Mouse (Mus musculus): ENCODE results near the gene Prkaa2. TPM values are rescaled to one million over a fixed set of nuclear protein-coding genes. Genes with fewer than 3 reads are reported as not detected.
A peak's percentile ranks its signal among the peaks of the same experiment; 100 is the strongest.

The Prkaa2 gene
- polyA plus RNA-seq, 1 experiment from 2014 or later = 0.39 TPM

- no peak overlapping the region for H3K4me3 ChIP-seq
Observed at GRCm38 (mm10) chr4:105101337-105101688, 8.4 kb downstream of the Prkaa2 start.

DNA sequence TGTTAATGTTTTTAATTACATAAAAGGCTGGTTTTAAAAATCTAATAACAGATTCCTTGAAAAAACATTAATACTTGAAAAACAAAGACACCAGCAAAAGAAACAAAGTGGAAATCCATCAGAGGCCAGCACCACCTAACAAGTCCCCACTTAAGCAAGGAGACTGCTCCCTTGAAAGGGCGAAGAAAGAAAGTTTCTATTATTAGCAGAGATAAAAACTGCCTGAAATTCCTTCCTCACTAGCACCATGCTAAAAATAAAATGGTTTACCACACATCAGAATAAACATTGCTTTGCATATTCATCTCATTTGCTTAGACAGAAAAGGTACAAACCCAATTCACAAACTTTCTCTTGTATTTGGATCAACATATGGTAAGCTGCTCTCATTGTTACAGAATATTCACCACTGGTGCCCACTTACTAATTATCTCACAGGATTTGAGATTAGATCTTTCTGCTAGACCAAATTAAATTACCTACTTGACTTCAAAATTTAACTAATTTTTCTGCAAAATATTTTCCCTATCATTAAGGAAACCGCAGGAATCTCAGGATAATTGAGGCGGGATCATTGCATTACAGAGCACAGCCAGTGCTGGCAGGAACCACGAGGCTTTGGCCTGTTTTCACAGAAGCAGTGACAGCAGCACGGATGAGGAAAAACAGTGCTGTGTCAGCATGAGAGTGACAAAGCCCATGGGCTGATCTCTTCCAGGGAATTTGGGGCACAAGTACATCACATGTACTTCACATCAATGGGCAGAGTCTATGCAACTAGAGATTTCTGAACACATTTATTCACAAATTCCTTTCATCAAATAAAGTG lies 9.0 kb downstream of the Prkaa2 start:
- Histone ChIP-seq H3K9me3 (replicated peaks) (no peaks in the 10 kb centered on the region), H3K4me1 (no peaks in the 10 kb centered on the region), H3K27ac (no peak overlapping the region), H3K4me3 (no peak overlapping the region), H3K36me3 (no peaks in the 10 kb centered on the region), H3K27me3 (ENCODE audit: low read depth, poor library complexity, severe bottlenecking) (no peaks in the 10 kb centered on the region)
- 57% methylated on average over 5 of the region's 5 CpGs for WGBS
- no peak for DNase-seq (ENCODE audit: low spot score)

More at GRCm38 (mm10) chr4:105101337-105101688, 8.4 kb downstream of the Prkaa2 start:
- H3K36me3 ChIP-seq = no peaks in the 10 kb centered on the region
- 88% methylated on average over 4 of the region's 4 CpGs for WGBS
- no peak overlapping the region for H3K27ac ChIP-seq
- DNase-seq (ENCODE audit: low spot score) = no peak
- no peaks in the 10 kb centered on the region for H3K27me3 ChIP-seq (ENCODE audit: low read depth, poor library complexity, severe bottlenecking)
- H3K9me3 ChIP-seq (replicated peaks) = no peaks in the 10 kb centered on the region
- H3K4me1 ChIP-seq = no peaks in the 10 kb centered on the region

DNA sequence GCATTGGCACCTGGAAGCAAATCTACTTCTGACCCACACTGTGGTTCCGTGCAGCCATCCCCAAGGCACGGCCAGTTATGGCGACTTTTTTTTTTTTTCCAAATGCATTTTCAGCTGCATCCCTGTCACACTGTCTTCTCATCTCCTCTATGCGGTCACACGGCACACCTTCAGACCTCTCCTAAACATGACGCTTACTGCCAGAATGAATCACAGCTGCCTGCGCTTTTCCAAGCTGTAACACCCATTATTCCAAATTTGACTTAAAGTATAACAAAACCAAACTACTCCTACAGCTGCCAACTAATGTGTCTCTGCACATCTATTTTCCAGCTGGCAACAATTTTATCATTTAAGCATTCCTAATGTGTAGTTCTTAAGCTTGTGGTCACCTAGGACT lies 11.0 kb downstream of the Prkaa2 start:
- Histone ChIP-seq H3K4me3 (no peak overlapping the region), H3K4me1 (no peaks in the 10 kb centered on the region), H3K27ac (no peak overlapping the region), H3K36me3 (no peaks in the 10 kb centered on the region), H3K9me3 (replicated peaks) (no peaks in the 10 kb centered on the region), H3K27me3 (ENCODE audit: low read depth, poor library complexity, severe bottlenecking) (no peaks in the 10 kb centered on the region)
- 94% methylated on average over 7 of the region's 7 CpGs for WGBS
- DNase-seq (ENCODE audit: low spot score) = no peak

- H3K36me3 ChIP-seq = no peaks in the 10 kb centered on the region
- no peak overlapping the region for H3K4me3 ChIP-seq
- no peaks in the 10 kb centered on the region for H3K9me3 ChIP-seq (replicated peaks)
- H3K27ac ChIP-seq = no peak overlapping the region
- H3K4me1 ChIP-seq = no peaks in the 10 kb centered on the region
- H3K27me3 ChIP-seq (ENCODE audit: low read depth, poor library complexity, severe bottlenecking) = no peaks in the 10 kb centered on the region
- DNase-seq (ENCODE audit: low spot score) = no peak
- 91% methylated on average over 8 of the region's 8 CpGs for WGBS
Observed at GRCm38 (mm10) chr4:105098158-105098557, 11.5 kb downstream of the Prkaa2 start.

- WGBS = 93% methylated on average over 5 of the region's 5 CpGs
- Histone ChIP-seq H3K4me1 (no peaks in the 10 kb centered on the region), H3K27ac (no peak overlapping the region), H3K27me3 (ENCODE audit: low read depth, poor library complexity, severe bottlenecking) (no peaks in the 10 kb centered on the region), H3K4me3 (no peak overlapping the region), H3K9me3 (replicated peaks) (no peaks in the 10 kb centered on the region), H3K36me3 (no peaks in the 10 kb centered on the region)
- DNase-seq (ENCODE audit: low spot score) = no peak
Observed at GRCm38 (mm10) chr4:105095316-105095715, 14.4 kb downstream of the Prkaa2 start.

DNA sequence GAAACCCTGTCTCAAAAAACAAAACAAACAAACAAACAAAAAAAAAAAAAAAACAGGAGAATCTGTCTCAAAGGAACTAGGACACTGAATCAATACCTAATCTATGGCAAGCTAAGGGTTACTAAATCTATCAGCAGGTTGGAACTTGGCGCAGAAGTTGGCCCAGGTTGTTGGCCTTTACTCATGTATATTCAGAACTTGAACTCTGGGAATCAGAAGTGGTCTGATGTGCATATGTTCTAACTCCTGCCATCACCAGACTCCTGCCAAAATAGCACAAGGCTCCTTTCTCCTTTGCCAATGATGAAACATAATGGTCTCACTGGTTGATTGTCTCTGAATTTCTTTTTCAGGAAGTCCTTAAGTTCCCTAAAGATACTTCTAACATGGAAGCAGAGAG lies 15.7 kb downstream of the Prkaa2 start:
- DNase-seq (ENCODE audit: low spot score) = no peak
- Histone ChIP-seq H3K36me3 (no peaks in the 10 kb centered on the region), H3K27me3 (ENCODE audit: low read depth, poor library complexity, severe bottlenecking) (no peaks in the 10 kb centered on the region), H3K4me1 (no peaks in the 10 kb centered on the region), H3K9me3 (replicated peaks) (no peaks in the 10 kb centered on the region), H3K27ac (no peak overlapping the region), H3K4me3 (no peak overlapping the region)
- 89% methylated on average over 1 of the region's 1 CpGs for WGBS

GRCm38 (mm10) chr4:105090417-105090816 lies 19.3 kb downstream of the Prkaa2 start:
- DNase-seq (ENCODE audit: low spot score) = no peak
- 88% methylated on average over 5 of the region's 5 CpGs for WGBS
- Histone ChIP-seq H3K27me3 (ENCODE audit: low read depth, poor library complexity, severe bottlenecking) (no peaks in the 10 kb centered on the region), H3K27ac (no peak overlapping the region), H3K36me3 (no peaks in the 10 kb centered on the region), H3K4me3 (no peak overlapping the region), H3K9me3 (replicated peaks) (no peaks in the 10 kb centered on the region), H3K4me1 (no peaks in the 10 kb centered on the region)

DNA sequence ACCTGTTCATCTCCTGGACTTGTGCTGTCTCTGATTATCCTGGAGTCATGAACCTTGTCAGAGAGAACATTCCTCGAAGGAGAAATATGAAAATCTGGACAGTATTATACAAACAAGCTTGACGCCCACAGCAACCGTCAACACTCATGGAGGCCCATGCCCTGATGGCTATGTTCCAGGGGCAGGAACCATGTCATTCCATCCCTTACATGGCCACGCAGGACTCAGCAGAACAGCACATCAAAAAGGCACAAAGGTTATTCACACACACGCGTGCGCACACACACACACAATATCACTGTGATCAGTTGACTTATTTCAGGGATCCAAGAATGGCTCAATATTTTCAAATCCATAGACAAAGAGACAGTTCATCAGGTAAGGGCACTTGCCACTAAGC lies 20.3 kb downstream of the Prkaa2 start:
- H3K4me1 ChIP-seq = no peaks in the 10 kb centered on the region
- no peaks in the 10 kb centered on the region for H3K36me3 ChIP-seq
- 94% methylated on average over 7 of the region's 7 CpGs for whole genome bisulfite sequencing
- H3K27ac ChIP-seq = no peak overlapping the region
- no peaks in the 10 kb centered on the region for H3K27me3 ChIP-seq (ENCODE audit: low read depth, poor library complexity, severe bottlenecking)
- no peak for DNase-seq (ENCODE audit: low spot score)
- no peak overlapping the region for H3K4me3 ChIP-seq
- H3K9me3 ChIP-seq (replicated peaks) = no peaks in the 10 kb centered on the region

- no peaks in the 10 kb centered on the region for H3K27me3 ChIP-seq (ENCODE audit: low read depth, poor library complexity, severe bottlenecking)
- no peaks in the 10 kb centered on the region for H3K9me3 ChIP-seq (replicated peaks)
- DNase-seq (ENCODE audit: low spot score) = no peak
- no peak overlapping the region for H3K4me3 ChIP-seq
- WGBS = 83% methylated on average over 2 of the region's 2 CpGs
- H3K27ac ChIP-seq = no peak overlapping the region
- no peaks in the 10 kb centered on the region for H3K36me3 ChIP-seq
- no peaks in the 10 kb centered on the region for H3K4me1 ChIP-seq
Observed at GRCm38 (mm10) chr4:105088671-105089070, 21.0 kb downstream of the Prkaa2 start.

- Histone ChIP-seq H3K27me3 (ENCODE audit: low read depth, poor library complexity, severe bottlenecking) (no peaks in the 10 kb centered on the region), H3K27ac (no peak overlapping the region), H3K4me1 (no peaks in the 10 kb centered on the region), H3K4me3 (no peak overlapping the region), H3K36me3 (no peaks in the 10 kb centered on the region), H3K9me3 (replicated peaks) (no peaks in the 10 kb centered on the region)
- WGBS = 89% methylated on average over 6 of the region's 6 CpGs
- no peak for DNase-seq (ENCODE audit: low spot score)
Observed at GRCm38 (mm10) chr4:105076152-105076551, 33.5 kb downstream of the Prkaa2 start.

DNA sequence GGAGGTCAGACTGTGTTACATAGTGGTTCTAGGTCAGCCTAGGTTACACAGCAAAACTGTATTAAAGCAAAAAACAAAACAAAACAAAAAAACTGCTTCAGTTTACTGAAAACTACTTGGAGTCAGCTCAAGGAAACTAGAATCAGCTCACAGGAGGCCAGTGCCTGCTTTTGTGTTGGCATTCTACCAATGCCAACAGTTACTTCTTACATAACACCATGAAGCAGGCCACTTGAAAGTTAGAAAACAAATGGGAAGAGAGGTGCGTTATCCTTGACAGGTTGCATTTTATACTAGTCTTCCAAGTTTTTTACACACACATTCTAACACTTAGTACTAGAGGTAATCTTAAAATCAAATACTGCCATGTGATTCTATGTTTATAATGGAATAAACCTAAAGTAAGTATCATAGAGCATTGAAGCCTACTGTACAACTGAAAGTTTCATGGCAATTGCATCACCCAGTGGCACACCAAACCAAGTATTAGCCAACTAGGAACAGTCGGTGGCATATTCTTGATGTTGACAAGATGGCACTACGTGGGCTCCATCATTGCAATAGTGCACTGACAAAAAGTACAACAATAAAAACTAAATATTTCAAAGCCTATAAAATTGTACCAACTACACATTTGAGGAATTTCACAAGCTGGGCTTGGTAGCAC lies 37.8 kb downstream of the Prkaa2 start:
- 90% methylated on average over 3 of the region's 3 CpGs for WGBS
- Histone ChIP-seq H3K4me3 (no peak overlapping the region), H3K36me3 (no peaks in the 10 kb centered on the region), H3K4me1 (no peaks in the 10 kb centered on the region), H3K27me3 (ENCODE audit: low read depth, poor library complexity, severe bottlenecking) (no peaks in the 10 kb centered on the region), H3K27ac (no peak overlapping the region), H3K9me3 (replicated peaks) (no peaks in the 10 kb centered on the region)
- no peak for DNase-seq (ENCODE audit: low spot score)

DNA sequence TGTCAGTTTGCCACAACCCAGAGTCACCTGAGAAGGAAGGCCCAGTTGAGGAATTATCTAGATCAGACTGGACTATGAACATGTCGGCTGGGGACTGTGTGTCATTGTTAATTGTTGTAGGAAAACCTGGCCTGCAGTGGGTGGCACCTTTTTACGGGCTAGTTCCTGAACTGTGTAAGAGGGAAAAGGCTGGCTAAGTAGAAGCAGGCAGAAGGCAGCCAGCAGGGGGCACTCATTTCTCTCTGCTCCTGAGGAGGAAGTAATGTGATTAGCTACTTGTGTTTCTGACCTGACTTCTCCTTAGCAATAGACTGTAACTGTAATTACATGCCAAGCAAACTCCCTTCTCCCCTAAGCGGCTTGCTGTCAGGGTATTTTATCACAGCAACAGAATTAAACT lies 38.7 kb downstream of the Prkaa2 start:
- Histone ChIP-seq H3K4me3 (no peak overlapping the region), H3K27ac (no peak overlapping the region), H3K36me3 (no peaks in the 10 kb centered on the region), H3K4me1 (no peaks in the 10 kb centered on the region), H3K9me3 (replicated peaks) (no peaks in the 10 kb centered on the region), H3K27me3 (ENCODE audit: low read depth, poor library complexity, severe bottlenecking) (no peaks in the 10 kb centered on the region)
- 43% methylated on average over 3 of the region's 3 CpGs for WGBS
- DNase-seq (ENCODE audit: low spot score) = peak; percentile 77

DNA sequence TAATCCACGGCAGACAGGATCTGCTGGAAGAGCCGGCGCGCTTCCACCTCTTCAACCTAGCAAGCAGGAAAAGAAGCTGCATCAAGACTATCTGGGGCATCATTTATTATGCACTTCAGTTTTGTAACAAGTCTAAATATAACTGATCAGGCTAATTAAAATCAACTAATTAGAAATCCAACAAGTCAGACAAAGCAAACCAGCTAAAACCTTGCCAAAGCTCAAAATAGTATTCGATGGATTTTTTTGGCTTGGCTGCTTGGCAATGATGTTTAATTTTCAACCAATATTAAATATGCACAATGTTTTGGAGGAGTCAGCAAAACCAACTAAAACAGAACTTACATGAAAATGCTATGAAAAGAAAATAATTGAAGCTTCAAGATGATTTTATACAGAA lies 58.4 kb downstream of the Prkaa2 start:
- H3K9me3 ChIP-seq (replicated peaks) = no peaks in the 10 kb centered on the region
- peaks cover 5% of the 10 kb centered on the region for H3K4me1 ChIP-seq
- H3K36me3 ChIP-seq = no peaks in the 10 kb centered on the region
- no peaks in the 10 kb centered on the region for H3K27me3 ChIP-seq (ENCODE audit: low read depth, poor library complexity, severe bottlenecking)
- 96% methylated on average over 5 of the region's 5 CpGs for WGBS
- DNase-seq (ENCODE audit: low spot score) = no peak
- H3K27ac ChIP-seq = no peak overlapping the region
- H3K4me3 ChIP-seq = no peak overlapping the region

All from limb, embryonic 10.5 days (tissue).